Mouse (Mus musculus): ENCODE results near the gene Camk1g.

Camk1g gene

GRCm38 (mm10) chr1:193373906-193374413 lies 3.9 kb upstream of the Camk1g start:
- no peak for DNase-seq

GRCm38 (mm10) chr1:193369091-193369490 lies 1.0 kb downstream of the Camk1g start:
- no peak for DNase-seq

DNA sequence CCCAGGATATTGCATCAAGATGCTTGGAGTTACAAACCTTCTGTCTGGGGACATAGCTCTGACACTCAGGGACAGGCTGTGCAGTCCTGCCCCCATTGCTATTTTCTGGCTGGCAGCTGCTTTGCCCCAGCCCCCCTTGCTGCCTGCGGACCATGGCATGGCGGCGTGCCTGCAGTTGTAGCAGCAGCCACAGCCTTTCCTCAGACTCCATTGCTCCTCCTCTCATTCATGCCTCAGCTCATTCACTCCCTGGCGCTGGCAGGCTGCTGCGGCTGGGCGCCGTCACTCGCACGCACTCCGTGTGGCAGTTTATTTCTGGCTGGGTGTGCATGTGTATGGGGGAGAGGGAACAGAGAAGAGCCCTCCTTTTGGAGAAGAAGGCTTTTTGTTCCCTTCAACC lies 2.0 kb downstream of the Camk1g start:
- DNase-seq, result no peak

DNA sequence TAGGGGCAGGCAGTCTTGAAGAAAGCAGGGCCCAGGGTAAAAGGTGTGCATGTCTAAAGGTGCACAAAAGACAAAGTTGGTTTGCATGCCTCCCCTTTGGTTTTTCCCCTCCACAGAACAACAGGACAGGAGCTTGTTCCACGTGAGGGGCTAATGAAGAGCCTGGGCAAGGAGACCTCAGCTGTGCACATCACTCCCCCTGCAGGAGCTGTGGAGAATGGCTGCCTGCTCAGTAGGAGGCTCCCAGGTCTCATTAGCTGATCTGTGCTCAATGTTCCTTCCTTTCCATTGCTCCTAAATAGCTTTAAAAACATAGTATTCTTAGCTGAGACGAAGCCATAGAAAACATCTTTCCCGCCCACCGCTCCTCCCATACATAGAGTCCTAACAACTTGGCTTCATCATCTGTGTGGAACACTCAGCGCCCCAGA lies 6.3 kb downstream of the Camk1g start:
- DNase-seq, result peak; percentile 66

- DNase-seq, result no peak
Observed at GRCm38 (mm10) chr1:193362078-193362477, 8.0 kb downstream of the Camk1g start.

DNA sequence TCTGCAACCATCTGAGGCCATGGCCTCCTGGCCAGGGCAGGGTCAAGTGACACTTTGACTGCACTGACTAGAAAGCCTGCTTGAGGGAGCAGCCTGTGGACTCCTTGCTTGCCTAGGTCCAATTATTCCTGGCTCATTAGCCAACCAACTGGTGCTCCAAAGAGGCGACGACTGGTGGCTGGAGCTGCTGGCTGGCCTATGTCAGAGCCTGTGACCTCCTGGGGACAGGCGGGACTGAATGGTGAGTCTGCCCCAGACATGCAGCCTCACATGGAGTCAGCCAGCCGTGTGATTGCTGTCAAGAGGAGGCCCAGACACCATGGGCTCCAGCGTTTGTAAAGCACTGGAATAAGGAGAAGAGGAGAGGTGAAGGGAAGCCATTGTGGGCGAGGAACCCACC lies 8.9 kb downstream of the Camk1g start:
- DNase-seq, result peak; percentile 58

GRCm38 (mm10) chr1:193359199-193359598 lies 10.9 kb downstream of the Camk1g start:
- DNase-seq, result no peak

DNA sequence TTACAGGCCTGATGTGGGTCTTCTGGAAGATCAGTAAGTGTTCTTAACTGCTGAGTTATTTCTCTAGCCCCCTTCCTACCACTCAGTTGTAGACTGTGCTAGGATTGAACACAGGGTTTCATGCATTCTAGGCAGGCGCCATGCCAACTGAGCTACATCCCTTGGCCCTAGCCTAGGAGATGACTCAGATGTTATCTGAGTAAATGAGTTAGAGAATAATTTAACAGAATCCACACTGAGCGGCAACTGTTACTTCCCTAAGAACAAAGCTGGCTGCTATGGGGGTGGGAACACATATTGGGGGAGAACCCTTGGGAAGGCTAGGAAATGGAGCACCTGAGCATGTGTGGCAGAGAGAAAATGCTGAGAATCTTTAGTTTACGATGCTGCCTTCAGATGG lies 18.5 kb downstream of the Camk1g start:
- DNase-seq, result no peak

DNA sequence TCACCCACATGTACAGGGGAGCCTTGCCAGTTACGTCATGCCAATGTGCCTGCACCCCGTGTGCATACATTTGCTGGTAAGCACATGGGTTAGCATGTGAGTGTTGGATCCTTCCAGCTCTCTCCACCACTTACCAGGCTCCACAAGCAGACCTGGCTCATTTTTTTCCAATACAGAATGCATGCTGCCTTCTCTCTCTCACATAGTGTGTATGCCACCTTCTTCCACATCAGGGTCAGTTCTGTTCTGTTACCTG lies 19.6 kb downstream of the Camk1g start:
- no peak for DNase-seq

- no peak for DNase-seq
Observed at GRCm38 (mm10) chr1:193349702-193350545, 20.2 kb downstream of the Camk1g start.

DNA sequence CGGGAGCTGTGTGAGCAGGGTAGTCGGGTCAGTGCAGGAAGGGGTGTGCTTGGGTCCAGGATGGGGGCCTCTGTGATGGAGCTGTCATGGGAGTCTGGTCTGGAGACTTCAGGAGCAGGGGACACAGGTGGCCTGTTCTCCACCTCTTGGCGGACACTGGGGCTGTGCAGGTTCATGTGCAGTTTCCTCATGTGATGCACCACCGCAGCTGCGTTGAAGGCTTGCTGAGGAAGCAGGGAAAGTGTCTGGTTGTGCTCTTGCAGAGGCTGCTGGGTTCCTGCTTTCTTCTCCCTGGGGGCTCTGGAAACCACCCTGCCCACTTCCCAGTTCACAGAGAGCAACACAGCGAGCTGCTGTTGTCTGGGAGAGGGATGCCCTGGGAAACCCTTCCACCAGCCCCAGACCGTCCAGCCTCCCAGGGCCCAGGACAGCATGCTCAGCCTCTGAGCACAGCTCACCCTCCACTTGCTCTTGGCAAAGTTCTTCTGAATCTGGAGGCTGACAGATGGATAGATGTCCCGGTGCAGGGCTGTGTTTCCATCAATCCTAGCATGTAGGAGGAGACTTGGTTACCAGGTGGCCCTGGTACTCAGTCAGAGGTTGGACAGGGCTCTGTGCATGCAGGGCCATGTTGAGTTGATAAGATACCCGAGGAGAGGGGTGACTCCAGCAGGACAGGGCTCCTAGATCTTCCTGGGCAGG lies 21.7 kb downstream of the Camk1g start:
- peak; percentile 79 for DNase-seq

- DNase-seq, result no peak
Observed at GRCm38 (mm10) chr1:193346908-193347307, 23.2 kb downstream of the Camk1g start.

DNA sequence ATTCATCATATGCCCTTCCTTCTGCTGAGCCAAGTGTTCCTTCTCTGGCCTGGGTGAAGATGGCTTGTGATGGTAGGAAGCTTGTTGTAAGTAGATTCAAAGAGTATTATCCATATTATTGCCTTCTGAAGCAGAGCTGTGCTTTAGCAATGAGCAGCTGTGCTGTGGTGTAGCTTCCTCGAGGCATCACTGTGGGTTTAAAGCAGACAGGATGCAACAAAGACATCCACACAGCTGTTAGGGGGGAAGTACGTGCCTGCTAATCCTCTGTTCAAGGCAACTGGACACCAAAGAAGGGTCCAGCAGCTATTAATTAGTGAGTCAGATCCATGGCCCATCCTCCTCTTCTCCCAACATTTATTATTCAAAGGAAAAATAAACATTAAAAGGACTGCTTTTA lies 25.1 kb downstream of the Camk1g start:
- DNase-seq, result no peak

DNA sequence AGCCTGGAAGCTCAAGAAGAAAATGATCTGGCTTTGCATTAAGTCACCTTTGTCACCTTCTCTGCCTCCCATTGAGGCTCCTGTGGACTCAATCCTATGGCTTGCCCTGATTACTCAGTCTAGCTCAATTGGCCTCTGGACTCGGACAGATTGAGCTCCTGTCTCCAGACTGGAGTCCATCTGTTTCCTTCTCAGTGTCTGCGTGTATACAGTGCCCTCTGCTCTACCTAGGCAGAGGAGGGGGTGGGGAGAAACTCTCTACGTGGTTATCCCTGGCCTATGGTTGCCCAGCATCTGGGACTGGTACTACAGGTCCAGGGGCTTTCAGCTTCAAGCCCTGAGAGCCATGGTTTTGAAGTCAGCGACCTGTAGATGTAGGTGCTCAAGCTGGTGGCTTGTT lies 26.2 kb downstream of the Camk1g start:
- peak; percentile 90 for DNase-seq

DNA sequence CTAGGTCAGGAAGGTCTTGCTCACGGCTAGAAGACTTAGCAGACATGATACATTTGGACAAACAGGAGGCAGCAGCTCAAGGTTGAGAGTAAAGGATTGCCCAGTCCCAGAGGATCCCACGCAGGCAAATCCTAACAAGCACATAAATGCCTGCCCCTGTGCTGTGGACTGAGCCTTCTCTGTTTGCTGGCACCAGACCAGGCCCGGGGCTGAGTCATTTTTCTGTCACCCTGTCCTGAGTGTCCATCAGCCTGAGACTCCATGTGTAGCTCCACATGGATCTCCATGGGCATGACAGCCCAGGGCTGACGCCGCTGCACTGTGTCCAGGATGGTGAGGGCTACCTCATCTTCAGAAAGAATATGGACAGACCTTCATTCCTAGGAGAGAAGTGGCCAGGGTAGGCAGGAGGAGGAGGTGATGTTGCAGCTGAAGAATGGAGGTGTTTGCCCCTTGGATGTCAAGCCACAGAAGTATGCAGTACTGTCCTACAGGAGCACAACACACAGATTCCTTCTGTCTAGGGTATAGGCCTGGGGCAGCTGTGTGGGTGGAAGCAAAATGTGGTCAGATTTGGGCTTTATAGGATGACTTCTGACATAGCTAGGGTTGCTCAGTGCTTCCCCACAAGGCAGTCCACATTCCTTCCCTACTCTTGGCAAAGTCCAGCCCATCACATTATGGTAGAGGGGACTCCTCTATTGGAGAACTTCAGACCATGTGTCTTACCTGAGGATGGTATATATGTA lies 27.7 kb downstream of the Camk1g start:
- DNase-seq, result no peak

DNA sequence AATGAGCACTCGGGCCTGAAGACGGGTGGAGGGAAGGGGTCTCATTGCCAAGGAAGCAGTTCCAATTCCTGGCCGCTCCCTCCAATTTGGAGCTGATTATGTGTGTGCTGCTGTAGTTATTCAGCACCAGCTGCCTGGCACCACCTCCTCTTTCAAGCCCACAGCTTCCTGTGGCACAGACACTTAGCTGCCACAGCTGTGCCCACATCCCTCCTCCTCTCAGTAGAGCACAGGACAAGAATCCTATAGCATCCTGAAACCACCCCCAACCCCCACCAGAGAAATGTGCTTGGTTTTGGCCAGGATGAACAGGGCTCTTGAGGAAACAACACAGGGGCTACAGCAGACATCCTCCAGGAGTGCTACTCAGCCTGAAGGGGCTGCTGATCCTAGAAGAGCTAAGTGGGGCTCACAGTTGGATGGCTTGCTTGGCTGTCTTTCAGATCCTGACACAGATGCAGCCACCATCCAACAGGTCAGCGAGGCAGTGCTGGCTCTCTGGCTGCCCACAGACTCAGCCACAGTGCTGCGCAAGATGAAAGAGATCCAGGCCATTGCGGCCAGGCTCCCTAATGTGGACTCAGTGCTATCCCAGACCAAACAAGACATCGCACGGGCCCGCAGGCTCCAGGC lies 31.6 kb downstream of the Camk1g start:
- no peak for DNase-seq

DNA sequence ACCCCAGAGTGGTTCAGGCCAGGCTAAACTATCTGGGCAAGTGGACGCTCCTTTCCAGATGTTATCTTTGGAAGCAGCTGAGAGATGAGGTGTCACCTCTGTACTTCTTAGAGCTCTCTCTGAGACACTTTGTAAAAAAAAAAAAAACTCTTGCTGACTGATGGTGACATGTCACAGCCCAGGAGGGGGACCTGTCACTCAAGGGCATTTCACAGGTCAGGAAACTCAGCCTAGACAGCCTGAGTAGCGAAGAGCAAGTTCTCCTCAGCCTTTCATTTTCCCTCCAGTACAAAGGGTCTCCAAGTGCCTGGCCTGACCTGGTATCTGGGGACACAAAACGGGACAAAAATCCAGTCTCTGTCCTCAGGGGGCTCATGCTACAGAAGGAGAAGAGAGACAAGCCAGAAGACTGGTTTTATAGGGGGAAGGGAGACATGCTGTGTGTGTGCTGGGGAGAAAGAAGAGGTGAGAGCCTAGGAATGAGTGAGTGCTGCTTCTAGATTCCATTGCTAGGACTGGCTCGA lies 32.2 kb downstream of the Camk1g start:
- no peak for DNase-seq

GRCm38 (mm10) chr1:193337018-193337321 lies 33.1 kb downstream of the Camk1g start:
- DNase-seq, result no peak

GRCm38 (mm10) chr1:193336122-193337017 lies 33.7 kb downstream of the Camk1g start:
- DNase-seq, result peak; percentile 79

DNA sequence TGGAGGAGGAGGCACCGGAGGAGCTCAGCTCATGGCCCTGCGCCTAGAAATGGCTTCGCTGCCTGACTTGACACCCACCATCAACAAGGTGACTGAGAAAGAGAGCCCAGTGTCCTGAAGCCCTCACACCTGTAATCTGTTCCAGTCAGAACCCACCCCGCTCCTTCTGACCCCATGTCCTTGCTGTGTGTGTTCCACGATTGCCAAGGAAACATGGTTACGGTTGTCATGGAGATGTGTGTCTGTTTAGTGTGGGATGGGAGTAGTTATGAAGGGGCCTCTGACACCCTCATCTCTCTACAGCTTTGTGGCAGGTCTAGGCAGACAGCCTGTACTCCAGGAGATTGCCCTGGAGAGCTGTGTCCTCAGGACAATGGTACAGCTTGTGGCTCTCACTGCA lies 35.6 kb downstream of the Camk1g start:
- no peak for DNase-seq

- DNase-seq, result no peak
Observed at GRCm38 (mm10) chr1:193333776-193334175, 36.3 kb downstream of the Camk1g start.

GRCm38 (mm10) chr1:193332671-193333070 lies 37.4 kb downstream of the Camk1g start:
- no peak for DNase-seq
